Mouse (Mus musculus): ENCODE measurements around the gene Ankrd40. TPM values are rescaled to one million over a fixed set of nuclear protein-coding genes. Genes with fewer than 3 reads are reported as not detected.
A peak's percentile ranks its signal among the peaks of the same experiment; 100 is the strongest.

Gene Ankrd40
- polyA plus RNA-seq, 1 experiment from 2014 or later = 22.9 TPM

GRCm38 (mm10) chr11:94361166-94361870 lies 33.5 kb downstream of the Ankrd40 start:
- Histone ChIP-seq H3K9me3 (replicated peaks) (no peaks in the 10 kb centered on the region), H3K27ac (replicated peaks) (no peak overlapping the region), H3K36me3 (no peaks in the 10 kb centered on the region), H3K9ac (no peak overlapping the region), H3K4me3 (replicated peaks) (no peak overlapping the region), H3K4me2 (replicated peaks) (no peak overlapping the region), H3K27me3 (no peaks in the 10 kb centered on the region), H3K4me1 (peaks cover 10% of the 10 kb centered on the region)
- ATAC-seq (ENCODE audit: insufficient number of reproducible peaks, low FRiP score, low TSS enrichment, low read depth) = no peak
- WGBS = 93% methylated on average over 14 of the region's 14 CpGs

GRCm38 (mm10) chr11:94362101-94362500 lies 34.3 kb downstream of the Ankrd40 start:
- H3K4me1 ChIP-seq = peaks cover 10% of the 10 kb centered on the region
- H3K4me3 ChIP-seq (replicated peaks) = no peak overlapping the region
- no peaks in the 10 kb centered on the region for H3K36me3 ChIP-seq

GRCm38 (mm10) chr11:94363690-94364089 lies 35.9 kb downstream of the Ankrd40 start:
- no peak overlapping the region for H3K9ac ChIP-seq
- H3K36me3 ChIP-seq = no peaks in the 10 kb centered on the region
- H3K9me3 ChIP-seq (replicated peaks) = no peaks in the 10 kb centered on the region
- ATAC-seq (ENCODE audit: insufficient number of reproducible peaks, low FRiP score, low TSS enrichment, low read depth) = peak; percentile 47; the same call in 1 of the 2 replicates
- H3K4me3 ChIP-seq (replicated peaks) = no peak overlapping the region
- no peak overlapping the region for H3K27ac ChIP-seq (replicated peaks)
- peaks cover 10% of the 10 kb centered on the region for H3K4me1 ChIP-seq
- H3K27me3 ChIP-seq = no peaks in the 10 kb centered on the region
- no peak overlapping the region for H3K4me2 ChIP-seq (replicated peaks)
- 62% methylated on average over 7 of the region's 7 CpGs for WGBS

More at GRCm38 (mm10) chr11:94362101-94362500, 34.3 kb downstream of the Ankrd40 start:
- Histone ChIP-seq H3K9ac (no peak overlapping the region), H3K27ac (replicated peaks) (no peak overlapping the region), H3K27me3 (no peaks in the 10 kb centered on the region), H3K4me2 (replicated peaks) (no peak overlapping the region), H3K9me3 (replicated peaks) (no peaks in the 10 kb centered on the region)
- 92% methylated on average over 5 of the region's 5 CpGs for WGBS
- no peak for ATAC-seq (ENCODE audit: insufficient number of reproducible peaks, low FRiP score, low TSS enrichment, low read depth)

- Histone ChIP-seq H3K36me3 (no peaks in the 10 kb centered on the region), H3K27ac (replicated peaks) (no peak overlapping the region), H3K9me3 (replicated peaks) (no peaks in the 10 kb centered on the region), H3K4me3 (replicated peaks) (no peak overlapping the region), H3K4me1 (peaks cover 10% of the 10 kb centered on the region), H3K27me3 (no peaks in the 10 kb centered on the region), H3K4me2 (replicated peaks) (no peak overlapping the region), H3K9ac (no peak overlapping the region)
- WGBS = 41% methylated on average over 3 of the region's 3 CpGs
- ATAC-seq (ENCODE audit: insufficient number of reproducible peaks, low FRiP score, low TSS enrichment, low read depth) = no peak
Measured at GRCm38 (mm10) chr11:94365340-94365739, 37.5 kb downstream of the Ankrd40 start.

GRCm38 (mm10) chr11:94369981-94370380 lies 42.2 kb downstream of the Ankrd40 start:
- no peak for ATAC-seq (ENCODE audit: insufficient number of reproducible peaks, low FRiP score, low TSS enrichment, low read depth)
- no peaks in the 10 kb centered on the region for H3K27me3 ChIP-seq
- H3K4me3 ChIP-seq (replicated peaks) = no peak overlapping the region
- H3K27ac ChIP-seq (replicated peaks) = no peak overlapping the region
- WGBS = 70% methylated on average over 6 of the region's 6 CpGs
- no peak overlapping the region for H3K4me2 ChIP-seq (replicated peaks)
- H3K9ac ChIP-seq = no peak overlapping the region
- H3K9me3 ChIP-seq (replicated peaks) = no peaks in the 10 kb centered on the region
- H3K4me1 ChIP-seq = no peaks in the 10 kb centered on the region
- no peaks in the 10 kb centered on the region for H3K36me3 ChIP-seq

- Histone ChIP-seq H3K4me2 (replicated peaks) (no peak overlapping the region), H3K9me3 (replicated peaks) (no peaks in the 10 kb centered on the region), H3K4me3 (replicated peaks) (no peak overlapping the region), H3K9ac (no peak overlapping the region), H3K36me3 (no peaks in the 10 kb centered on the region), H3K4me1 (no peaks in the 10 kb centered on the region), H3K27ac (replicated peaks) (no peak overlapping the region), H3K27me3 (no peaks in the 10 kb centered on the region)
- 39% methylated on average over 5 of the region's 5 CpGs for WGBS
- no peak for ATAC-seq (ENCODE audit: insufficient number of reproducible peaks, low FRiP score, low TSS enrichment, low read depth)
Measured at GRCm38 (mm10) chr11:94370809-94371208, 43.0 kb downstream of the Ankrd40 start.

- Histone ChIP-seq H3K4me1 (no peaks in the 10 kb centered on the region), H3K9me3 (replicated peaks) (no peaks in the 10 kb centered on the region), H3K9ac (no peak overlapping the region), H3K4me2 (replicated peaks) (no peak overlapping the region), H3K4me3 (replicated peaks) (no peak overlapping the region), H3K27ac (replicated peaks) (no peak overlapping the region), H3K36me3 (no peaks in the 10 kb centered on the region), H3K27me3 (no peaks in the 10 kb centered on the region)
- no peak for ATAC-seq (ENCODE audit: insufficient number of reproducible peaks, low FRiP score, low TSS enrichment, low read depth)
- WGBS = 82% methylated on average over 13 of the region's 13 CpGs
Measured at GRCm38 (mm10) chr11:94374276-94374948, 46.6 kb downstream of the Ankrd40 start.

- 21% methylated on average over 2 of the region's 2 CpGs for WGBS
- H3K36me3 ChIP-seq = no peaks in the 10 kb centered on the region
- no peak for ATAC-seq (ENCODE audit: insufficient number of reproducible peaks, low FRiP score, low TSS enrichment, low read depth)
- no peaks in the 10 kb centered on the region for H3K27me3 ChIP-seq
- no peak overlapping the region for H3K4me2 ChIP-seq (replicated peaks)
- H3K9me3 ChIP-seq (replicated peaks) = no peaks in the 10 kb centered on the region
- H3K9ac ChIP-seq = no peak overlapping the region
- H3K27ac ChIP-seq (replicated peaks) = no peak overlapping the region
- H3K4me1 ChIP-seq = no peaks in the 10 kb centered on the region
- H3K4me3 ChIP-seq (replicated peaks) = no peak overlapping the region
Measured at GRCm38 (mm10) chr11:94379061-94379460, 51.3 kb downstream of the Ankrd40 start.

GRCm38 (mm10) chr11:94379736-94380135 lies 51.9 kb downstream of the Ankrd40 start:
- no peak overlapping the region for H3K27ac ChIP-seq (replicated peaks)
- H3K36me3 ChIP-seq = no peaks in the 10 kb centered on the region
- H3K27me3 ChIP-seq = no peaks in the 10 kb centered on the region
- H3K9me3 ChIP-seq (replicated peaks) = no peaks in the 10 kb centered on the region
- no peaks in the 10 kb centered on the region for H3K4me1 ChIP-seq
- H3K4me2 ChIP-seq (replicated peaks) = no peak overlapping the region
- no peak for ATAC-seq (ENCODE audit: insufficient number of reproducible peaks, low FRiP score, low TSS enrichment, low read depth)
- no peak overlapping the region for H3K9ac ChIP-seq
- no peak overlapping the region for H3K4me3 ChIP-seq (replicated peaks)
- 55% methylated on average over 8 of the region's 8 CpGs for WGBS

- Histone ChIP-seq H3K36me3 (no peaks in the 10 kb centered on the region), H3K9me3 (replicated peaks) (no peaks in the 10 kb centered on the region), H3K27me3 (no peaks in the 10 kb centered on the region), H3K9ac (no peak overlapping the region), H3K4me3 (replicated peaks) (no peak overlapping the region), H3K4me1 (peaks cover 4% of the 10 kb centered on the region; the same call in 1 of the 2 replicates), H3K27ac (replicated peaks) (no peak overlapping the region), H3K4me2 (replicated peaks) (no peak overlapping the region)
- WGBS = 34% methylated on average over 12 of the region's 12 CpGs
- no peak for ATAC-seq (ENCODE audit: insufficient number of reproducible peaks, low FRiP score, low TSS enrichment, low read depth)
Measured at GRCm38 (mm10) chr11:94385977-94386771, 58.4 kb downstream of the Ankrd40 start.

GRCm38 (mm10) chr11:94387756-94388155 lies 60.0 kb downstream of the Ankrd40 start:
- no peaks in the 10 kb centered on the region for H3K36me3 ChIP-seq
- H3K27ac ChIP-seq (replicated peaks) = no peak overlapping the region
- WGBS = 58% methylated on average over 4 of the region's 4 CpGs
- no peak overlapping the region for H3K4me3 ChIP-seq (replicated peaks)
- no peaks in the 10 kb centered on the region for H3K9me3 ChIP-seq (replicated peaks)
- no peak overlapping the region for H3K9ac ChIP-seq
- no peak for ATAC-seq (ENCODE audit: insufficient number of reproducible peaks, low FRiP score, low TSS enrichment, low read depth)
- no peak overlapping the region for H3K4me2 ChIP-seq (replicated peaks)
- peaks cover 10% of the 10 kb centered on the region; the same call in 1 of the 2 replicates for H3K4me1 ChIP-seq
- H3K27me3 ChIP-seq = peaks cover 6% of the 10 kb centered on the region; the same call in 1 of the 2 replicates
